Mouse (Mus musculus): ENCODE measurements around the gene Ttll2.
"Not testable (repeated sequence)": the region's sequence is repeated elsewhere in the genome, so short reads cannot be mapped to it uniquely, and the experiment has no call there.

The Ttll2 gene

GRCm38 (mm10) chr17:7352596-7352995, at the start of gene Ttll2:
Gene Ttll2 (minus strand): TSS chr17:7352696.
- not testable (repeated sequence) for DNase-seq

DNA sequence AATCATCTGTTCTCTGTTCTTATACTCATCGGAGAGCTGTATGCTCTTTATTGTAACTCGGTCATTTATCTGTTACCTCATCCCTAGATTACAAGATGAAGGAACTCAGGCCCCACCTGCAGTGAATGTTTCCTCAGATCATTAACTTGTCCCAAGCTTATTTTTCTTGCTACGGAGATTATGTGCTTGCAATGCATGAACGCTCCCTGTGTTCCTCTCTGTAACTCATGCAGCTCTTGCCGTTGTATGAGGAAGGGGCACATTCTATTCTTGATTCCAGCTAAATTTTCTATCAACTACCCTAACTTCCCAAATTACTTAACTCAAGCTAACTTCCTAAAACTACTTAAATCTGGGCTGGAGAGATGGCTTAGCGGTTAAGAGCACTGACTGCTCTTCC, 47.3 kb upstream of the Ttll2 start:
- not testable (repeated sequence) for DNase-seq

DNA sequence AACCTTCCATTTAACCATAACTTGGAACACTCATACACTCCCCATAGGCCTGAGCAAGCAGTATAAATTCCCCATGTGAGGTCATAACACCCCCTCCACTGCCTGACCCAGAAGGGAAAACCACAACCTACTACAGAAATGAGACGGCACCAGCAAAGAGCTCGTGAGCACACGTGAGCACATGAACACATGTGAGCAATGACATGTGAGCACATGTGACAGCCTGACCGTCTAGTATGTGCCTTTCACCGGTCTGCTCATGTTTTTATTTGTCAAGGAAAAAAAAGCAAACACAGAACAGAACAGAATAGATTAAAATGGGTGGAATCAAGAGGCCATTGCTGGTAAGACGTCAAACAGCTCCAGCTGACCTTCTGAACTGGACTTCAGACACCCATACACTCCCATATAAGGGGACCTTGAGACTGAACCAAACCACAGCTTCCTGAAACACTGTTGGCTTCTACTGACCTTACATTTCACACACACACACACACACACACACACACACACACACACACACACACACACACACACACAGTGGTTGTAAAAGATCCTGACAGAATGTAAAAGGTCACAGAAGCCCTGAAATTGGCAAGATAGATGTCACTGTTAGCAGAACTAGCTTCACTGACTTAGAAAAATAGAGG, 45.8 kb upstream of the Ttll2 start:
- not testable (repeated sequence) for DNase-seq

GRCm38 (mm10) chr17:7397079-7397478, 44.6 kb upstream of the Ttll2 start:
- not testable (repeated sequence) for DNase-seq

DNA sequence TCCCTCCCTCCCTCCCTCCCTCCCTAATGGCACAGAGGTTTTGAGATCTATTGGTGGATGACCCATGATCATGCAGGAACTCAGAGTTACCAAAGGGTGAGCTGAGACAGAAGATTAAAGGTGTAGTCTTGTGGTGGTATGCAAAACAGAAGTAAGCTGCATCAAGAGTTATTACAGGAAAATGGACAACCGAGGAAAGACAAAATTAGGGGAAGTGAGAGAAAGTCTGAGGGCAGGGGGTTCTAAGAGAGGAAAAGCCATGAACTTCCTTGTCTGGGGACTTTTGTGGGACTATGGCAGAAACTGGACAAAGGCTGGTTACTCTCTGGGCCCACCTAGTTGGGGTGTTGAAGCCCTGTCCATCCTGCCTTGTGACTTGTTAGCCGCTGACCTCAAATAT, 43.8 kb upstream of the Ttll2 start:
- DNase-seq, result not testable (repeated sequence)

DNA sequence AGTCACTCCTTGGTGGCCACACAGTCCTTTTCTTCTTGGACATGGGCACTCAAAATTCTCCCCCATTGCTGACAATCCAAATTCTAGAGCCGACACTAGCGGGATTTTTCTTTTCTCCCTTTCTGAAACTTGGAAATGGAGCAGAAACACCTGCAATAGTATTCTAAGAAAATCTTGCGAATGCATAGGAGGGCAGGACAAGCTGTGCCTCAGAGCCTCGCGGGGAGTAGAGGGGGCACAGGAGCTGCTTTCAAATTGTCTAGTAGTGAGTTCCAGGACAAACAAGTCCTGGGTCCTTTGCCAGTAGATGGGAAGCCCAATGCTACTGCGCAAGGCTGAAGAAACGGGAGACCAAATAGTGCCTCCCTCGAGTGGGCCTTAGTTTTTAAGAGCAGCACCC, 43.2 kb upstream of the Ttll2 start:
- DNase-seq, result not testable (repeated sequence)

- not testable (repeated sequence) for DNase-seq
These were observed 42.6 kb upstream of the Ttll2 start for GRCm38 (mm10) chr17:7395116-7395515.

DNA sequence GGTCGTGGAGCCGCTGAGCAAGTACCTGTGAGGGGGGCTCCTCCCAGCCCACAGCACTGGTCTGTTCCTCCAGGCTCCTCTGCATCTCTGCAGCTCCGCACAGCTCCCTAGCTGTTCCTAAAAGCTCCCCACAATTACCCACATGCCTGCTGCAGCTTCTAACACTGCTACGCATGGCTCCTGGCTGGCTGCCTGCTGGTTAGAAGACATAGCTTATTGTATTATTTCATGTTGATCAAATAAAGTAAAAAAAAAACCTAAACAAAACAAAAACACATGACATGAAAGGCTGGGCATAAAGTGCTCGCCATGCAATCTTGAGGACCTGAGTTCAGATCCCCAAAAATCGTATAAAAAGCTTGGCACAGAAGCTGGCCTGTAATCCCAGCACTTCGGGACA, 37.4 kb upstream of the Ttll2 start:
- not testable (repeated sequence) for DNase-seq

DNA sequence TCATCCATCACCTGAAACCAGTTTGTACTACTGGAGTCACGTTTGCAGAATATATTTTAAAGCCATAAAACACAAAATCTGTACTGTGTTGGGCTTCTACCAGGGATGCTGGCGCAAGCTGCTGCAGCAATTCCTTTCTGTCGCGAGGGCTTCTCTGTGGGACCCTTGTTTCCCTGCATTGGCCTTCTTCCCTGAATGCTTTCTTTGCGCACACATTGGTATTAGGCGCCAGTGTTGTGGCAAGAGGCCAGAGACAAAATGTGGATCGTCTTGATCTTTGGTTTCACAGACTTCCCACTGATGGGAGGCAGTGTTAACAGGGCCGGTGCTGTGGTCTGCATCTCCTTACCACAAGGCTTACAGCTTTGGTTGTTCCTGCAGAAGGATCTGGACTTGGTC, 36.5 kb upstream of the Ttll2 start:
- not testable (repeated sequence) for DNase-seq

DNA sequence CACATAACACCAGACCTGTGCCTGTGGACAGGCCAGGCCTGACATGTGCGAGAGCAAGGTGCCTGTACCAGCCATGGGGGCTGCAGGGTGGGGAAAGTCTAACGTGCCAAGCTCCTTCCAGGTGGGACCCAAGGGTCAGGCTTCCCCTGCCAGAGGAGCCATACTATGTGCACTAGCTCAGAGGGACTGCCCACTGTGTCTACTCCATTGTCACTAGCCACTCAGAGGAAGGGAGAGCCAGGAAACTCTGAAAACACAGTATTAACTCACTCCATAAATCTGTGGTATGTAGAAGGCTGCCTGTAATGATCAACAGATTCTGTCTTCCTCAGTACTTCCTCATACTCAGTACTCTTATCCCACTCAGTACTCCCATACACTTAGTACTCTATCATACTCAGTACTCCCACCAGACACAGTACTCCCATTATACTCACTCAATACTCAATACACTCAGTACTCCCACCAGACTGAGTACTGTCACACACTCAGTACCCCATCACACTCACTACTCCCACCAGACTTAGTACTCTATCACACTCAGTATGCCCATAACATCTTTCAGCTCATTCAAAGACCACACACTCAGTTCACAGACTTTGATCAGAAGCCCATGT, 36.0 kb upstream of the Ttll2 start:
- not testable (repeated sequence) for DNase-seq

DNA sequence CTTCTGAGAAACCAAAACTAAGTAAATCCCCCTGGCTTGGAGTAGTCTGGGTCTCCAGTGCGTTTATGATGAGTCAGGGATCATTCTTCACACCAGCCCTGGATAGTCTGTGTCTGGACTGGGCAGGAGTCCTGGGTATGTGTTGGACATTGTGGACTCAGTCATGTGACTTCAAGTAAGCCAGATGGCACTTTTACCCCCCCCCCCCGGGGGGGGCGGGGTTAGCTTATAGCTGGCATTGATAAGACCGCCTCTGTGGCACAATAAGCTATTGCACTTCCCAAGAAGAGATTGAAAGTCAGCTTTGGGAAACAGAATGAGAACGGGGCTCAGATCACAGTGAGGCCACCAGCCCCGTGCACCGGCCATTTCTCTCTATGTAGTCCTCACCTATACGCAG, 33.5 kb upstream of the Ttll2 start:
- not testable (repeated sequence) for DNase-seq

DNA sequence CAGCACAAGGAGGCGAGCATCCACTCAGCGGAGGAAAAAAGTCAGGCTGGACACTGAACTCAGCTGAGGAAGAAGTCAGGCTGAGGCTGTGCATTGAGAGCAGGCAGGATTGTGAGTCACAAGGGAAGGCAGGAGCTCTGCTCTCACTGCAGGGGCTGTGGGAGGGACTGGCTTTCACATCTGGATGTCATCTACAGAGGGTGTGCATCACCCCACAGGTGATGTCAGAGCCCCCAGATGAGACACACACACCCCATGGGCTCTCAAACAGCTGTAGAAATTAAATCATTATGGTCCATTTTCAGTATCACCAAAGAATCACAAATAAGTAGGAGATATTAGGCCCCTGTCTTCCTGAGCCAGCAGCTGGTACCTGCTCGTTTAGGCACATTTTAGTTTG, 32.9 kb upstream of the Ttll2 start, which contains the start of gene Unc93a2:
TSS of gene Unc93a2 (minus strand) at position 101 of the 400 bp plus-strand sequence.
- DNase-seq, result not testable (repeated sequence)

DNA sequence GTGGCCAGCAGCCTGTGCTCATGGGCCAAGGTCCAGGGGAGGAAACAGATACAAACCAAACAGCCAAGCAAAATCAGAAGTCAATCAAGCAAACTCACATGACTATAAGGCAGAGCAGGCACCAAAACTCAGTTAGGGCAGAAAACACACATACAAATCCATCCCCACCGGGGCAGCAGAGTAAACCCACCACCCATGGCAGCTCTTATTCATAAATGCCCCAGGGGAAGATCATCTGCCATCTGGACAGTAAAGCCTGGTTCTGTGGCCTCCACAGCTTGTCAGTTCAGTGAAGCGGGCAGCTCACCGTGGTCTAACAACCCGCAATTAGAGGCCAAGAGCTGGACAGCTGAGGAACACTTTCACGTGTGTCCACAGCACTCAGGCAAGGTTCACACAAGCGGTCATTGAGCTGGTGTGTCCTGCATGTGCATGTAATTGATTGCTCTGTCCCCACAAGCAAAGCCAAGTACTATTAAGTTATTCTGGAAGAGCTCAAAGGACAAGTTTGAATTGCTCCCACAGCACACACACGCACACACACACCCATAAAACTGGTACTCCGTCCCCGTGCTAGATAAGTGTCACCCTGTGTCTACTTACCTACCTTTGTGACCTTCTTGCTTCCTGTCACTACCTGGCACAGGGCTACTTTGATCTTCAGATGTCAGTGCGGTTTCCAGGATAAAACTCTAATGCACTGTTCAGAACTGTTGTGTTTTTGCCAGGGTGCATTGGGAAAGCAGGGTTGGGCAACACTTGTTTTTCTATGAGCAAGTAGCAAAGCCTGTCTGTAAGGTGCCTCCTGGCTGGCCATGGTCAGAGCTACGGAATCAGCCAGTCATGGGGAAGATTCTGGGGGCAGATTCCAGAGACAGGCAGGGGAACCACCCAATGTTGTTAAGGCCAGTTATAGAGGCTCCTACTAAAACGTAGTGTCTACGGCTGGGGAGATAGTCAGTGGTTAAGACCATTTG, 31.0 kb upstream of the Ttll2 start:
- not testable (repeated sequence) for DNase-seq

GRCm38 (mm10) chr17:7382711-7383110, 30.2 kb upstream of the Ttll2 start:
- DNase-seq, result not testable (repeated sequence)

- DNase-seq, result not testable (repeated sequence)
These were observed 25.4 kb upstream of the Ttll2 start for GRCm38 (mm10) chr17:7377907-7378306.

DNA sequence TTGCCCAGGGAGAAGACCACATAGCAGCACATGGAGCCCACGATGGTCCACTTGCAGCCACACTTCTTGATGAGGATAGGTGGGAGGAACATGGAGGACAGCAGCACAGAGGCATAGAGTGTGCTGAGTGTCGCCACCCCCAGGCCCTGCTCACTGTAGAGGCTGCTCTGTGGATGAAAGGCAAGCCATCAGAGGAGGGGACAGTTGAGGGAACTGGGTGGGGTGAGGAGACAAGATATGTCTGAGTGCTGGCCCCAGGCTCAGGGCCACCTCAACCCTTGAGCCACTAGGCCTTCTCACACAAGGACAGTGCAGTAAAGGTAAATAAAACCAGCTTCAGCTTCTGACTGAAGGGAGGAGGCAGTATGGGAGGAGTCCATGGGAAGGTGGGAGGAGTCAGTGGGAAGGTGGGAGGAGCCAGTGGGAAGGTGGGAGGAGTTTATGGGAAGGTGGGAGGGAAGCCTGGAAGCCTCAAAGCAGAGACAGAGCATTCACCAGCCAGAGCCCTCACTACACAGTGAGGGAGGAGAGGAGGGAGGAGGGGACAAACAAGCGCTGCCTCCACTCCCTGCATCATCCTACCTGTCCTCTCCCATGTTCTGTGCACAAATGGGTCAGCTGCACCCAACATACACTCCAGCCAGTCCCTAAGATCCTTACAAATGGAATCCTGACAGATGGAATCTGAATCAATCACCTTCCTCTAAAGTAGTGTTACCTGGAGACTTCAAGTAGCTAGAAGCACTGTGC, 24.6 kb upstream of the Ttll2 start:
- not testable (repeated sequence) for DNase-seq

GRCm38 (mm10) chr17:7371879-7372278, 19.4 kb upstream of the Ttll2 start, which contains the start of gene Gm49630:
Gene Gm49630 (minus strand): TSS chr17:7371979.
- DNase-seq, result not testable (repeated sequence)

- DNase-seq, result not testable (repeated sequence)
These were observed 16.9 kb upstream of the Ttll2 start for GRCm38 (mm10) chr17:7369401-7369800.

DNA sequence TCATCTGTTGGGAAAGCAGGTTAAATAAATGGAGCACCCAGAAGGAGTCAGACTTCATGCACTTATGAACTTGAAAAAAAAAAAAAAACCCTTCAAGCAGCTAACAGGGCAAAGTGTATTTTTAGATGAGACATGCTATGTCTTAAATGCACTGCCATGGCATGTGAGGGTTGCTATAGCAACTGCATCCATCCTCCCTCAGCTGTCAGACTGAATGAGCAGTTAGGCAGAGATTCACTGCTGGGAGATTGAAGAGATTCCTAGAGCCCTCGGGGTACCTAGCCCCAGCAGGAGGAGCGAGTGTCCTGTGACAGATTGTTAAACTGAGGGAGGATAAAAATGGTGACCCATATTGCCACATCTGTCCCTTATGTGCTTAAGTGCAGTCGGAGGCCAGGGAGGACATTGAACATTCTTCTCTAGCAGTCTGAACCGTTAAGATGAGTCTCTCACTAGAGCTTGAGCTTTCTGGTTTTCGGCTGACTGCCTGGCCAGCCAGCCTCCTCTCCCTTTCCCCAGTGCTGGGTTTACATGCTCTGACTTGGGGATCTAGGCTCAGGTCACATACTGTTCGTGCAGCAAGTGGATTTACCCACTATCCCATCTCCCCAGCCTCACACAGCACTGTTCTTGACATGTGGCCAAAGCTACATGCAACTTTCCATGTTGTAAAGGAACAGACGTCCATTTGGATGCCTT, 14.3 kb upstream of the Ttll2 start:
- DNase-seq, result not testable (repeated sequence)

DNA sequence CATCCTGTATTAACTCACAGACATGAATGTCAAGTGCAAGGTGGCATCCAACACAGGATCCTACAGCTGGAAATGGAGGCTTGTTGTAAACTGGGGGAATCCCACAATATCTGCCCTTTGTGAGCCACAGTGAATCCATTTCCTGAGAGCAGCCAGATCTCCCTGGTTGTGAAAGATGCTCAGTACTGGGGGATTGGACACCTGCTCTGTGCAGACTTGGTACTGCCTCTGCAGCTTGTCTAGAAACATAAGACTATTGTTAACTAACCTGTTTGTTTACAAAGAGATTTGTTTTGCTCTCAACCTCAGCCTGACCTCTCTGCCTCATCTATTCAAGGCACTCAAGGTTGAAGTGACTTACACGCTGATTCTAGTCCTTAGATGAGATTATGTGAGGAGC, 13.8 kb upstream of the Ttll2 start:
- not testable (repeated sequence) for DNase-seq

DNA sequence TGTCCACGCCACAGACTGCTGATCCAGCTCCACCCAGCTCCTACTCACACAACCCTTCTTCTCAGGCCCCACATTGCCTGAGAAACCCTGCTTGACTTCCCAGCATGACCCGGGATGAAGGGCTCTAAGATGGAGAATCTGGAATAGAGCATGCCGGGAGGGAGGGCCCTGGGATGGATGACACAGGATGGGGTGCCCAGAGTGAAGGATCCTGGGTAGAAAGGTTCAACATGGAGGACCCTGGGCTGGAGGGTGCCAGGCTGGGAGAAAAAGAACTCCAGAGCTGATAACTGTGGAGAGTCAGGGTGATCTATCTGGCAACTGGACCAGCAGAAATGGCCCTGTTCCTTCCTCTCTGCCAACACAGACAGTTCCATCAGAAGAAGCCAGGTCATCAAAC, 13.1 kb upstream of the Ttll2 start:
- not testable (repeated sequence) for DNase-seq

Data from lung, postnatal 14 days (tissue).